Mouse (Mus musculus) central nervous system, embryonic 18 days (tissue): Measurements from ENCODE around the gene Gm3727. TPM values are rescaled to one million over a fixed set of nuclear protein-coding genes. Genes with fewer than 3 reads are reported as not detected.

ENCODE experiments used
- polyA plus RNA-seq: library from polyadenylated mRNA; depleted of rRNA; stranded (reverse); fragments of >200 nt; gene quantifications from 2 replicates; pipeline ENCODE4 v1.2.3, GENCODE M21; 2012; rRNA removed

Gene Gm3727
- polyA plus RNA-seq: not detected in 2 replicates

GRCm38 (mm10) chr14:7264614-7265013 is at the start of gene Gm3727:
Gene Gm3727 (minus strand): TSS chr14:7264714.

Other genes with a start within 250 kb of the Gm3727 start
- 10.9 and 11.4 TPM in 2 replicates for gene Gm10406, start 237.3 kb downstream of the Gm3727 start, polyA plus RNA-seq
- 0.09 and 0.13 TPM in 2 replicates for gene Gm3685, start 219.7 kb downstream of the Gm3727 start, polyA plus RNA-seq
- 10.8 and 11.0 TPM in 2 replicates for gene Gm3696, start 164.1 kb downstream of the Gm3727 start, polyA plus RNA-seq
- 0.04 TPM in 2 replicates for gene Gm6676, start 139.3 kb downstream of the Gm3727 start, polyA plus RNA-seq
- gene Gm3512, start 90.2 kb downstream of the Gm3727 start, polyA plus RNA-seq: 9.6 and 10.6 TPM in 2 replicates
- gene Gm16434, start 70.2 kb downstream of the Gm3727 start, polyA plus RNA-seq: 0.04 TPM in 2 replicates
- gene Gm3739, start 50.3 kb upstream of the Gm3727 start, polyA plus RNA-seq: 9.2 and 9.9 TPM in 2 replicates
- not detected in 2 replicates for gene Gm5797, start 67.7 kb upstream of the Gm3727 start, polyA plus RNA-seq
- not detected in 2 replicates for gene Gm8374, start 100.4 kb upstream of the Gm3727 start, polyA plus RNA-seq
- gene Gm3755, start 186.2 kb upstream of the Gm3727 start, polyA plus RNA-seq: 0.12 and 0.15 TPM in 2 replicates
- 17.8 and 19.6 TPM in 2 replicates for gene Gm3752, start 219.0 kb upstream of the Gm3727 start, polyA plus RNA-seq